Mouse (Mus musculus): Measurements from ENCODE around the gene Gm13178.

- TF ChIP-seq POLR2A (IDR thresholded peaks at IDR 0.05; ENCODE audit: borderline replicate concordance, insufficient read depth, low read length), result no peak
- TF ChIP-seq CTCF (IDR thresholded peaks at IDR 0.05; ENCODE audit: borderline replicate concordance, insufficient read depth, low read depth, low read length), result no peak
Observed at GRCm38 (mm10) chr4:144719691-144720090, 1.5 kb downstream of the Gm13178 start.

Measured in cerebellum, adult 2 months (tissue).